Mouse (Mus musculus): ENCODE data around the gene Mageh1.
"Not testable (repeated sequence)": the region's sequence is repeated elsewhere in the genome, so short reads cannot be mapped to it uniquely, and the experiment has no call there.

Mageh1 gene

DNA sequence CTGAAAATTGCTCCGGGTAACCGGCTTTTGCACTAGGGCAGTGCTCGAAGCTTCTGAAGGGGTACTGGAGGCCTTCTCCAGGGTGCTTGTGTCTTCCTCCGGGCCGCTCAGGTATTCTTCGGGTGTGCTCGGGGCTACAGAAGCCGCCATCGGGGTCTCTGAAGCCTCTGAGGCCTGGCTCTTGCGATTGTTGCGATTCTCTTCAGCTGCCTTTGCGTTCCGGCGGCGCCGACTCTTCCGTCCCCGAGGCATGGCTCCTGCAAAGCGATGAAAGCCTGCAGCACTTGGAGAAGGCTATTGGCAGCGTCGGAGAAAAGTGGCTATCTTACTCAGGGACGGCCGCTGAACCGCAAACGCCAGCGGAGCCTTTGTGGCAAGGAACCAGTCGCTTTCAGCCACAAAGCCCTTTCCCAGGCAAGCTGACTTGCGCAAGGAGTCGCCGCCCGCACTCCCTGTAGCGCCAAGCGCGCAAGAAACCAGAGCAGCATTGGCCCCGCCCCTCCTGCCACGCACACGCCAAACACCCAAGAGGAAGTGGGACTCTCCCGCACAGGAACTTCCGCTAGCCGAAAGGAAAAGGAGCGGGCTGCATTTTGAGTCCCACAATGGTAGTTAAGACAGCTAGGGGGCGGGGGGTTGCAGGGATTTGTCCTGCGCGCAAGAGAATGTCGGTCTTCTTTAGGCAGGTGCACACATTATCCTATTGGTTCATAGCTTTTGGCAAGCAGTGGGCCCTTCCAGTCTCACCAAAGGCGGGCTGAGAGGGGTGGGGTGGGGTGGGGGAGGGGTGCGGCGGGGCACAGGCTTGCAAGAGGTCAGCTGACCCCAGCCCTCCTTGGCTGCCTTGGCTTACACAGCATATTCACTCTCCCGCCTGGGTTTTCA, at the start of gene Mageh1:
Gene Mageh1 (minus strand): TSS at position 489 of the 885 bp plus-strand sequence.
- peak; percentile 46 for DNase-seq (ENCODE audit: low spot score)

DNA sequence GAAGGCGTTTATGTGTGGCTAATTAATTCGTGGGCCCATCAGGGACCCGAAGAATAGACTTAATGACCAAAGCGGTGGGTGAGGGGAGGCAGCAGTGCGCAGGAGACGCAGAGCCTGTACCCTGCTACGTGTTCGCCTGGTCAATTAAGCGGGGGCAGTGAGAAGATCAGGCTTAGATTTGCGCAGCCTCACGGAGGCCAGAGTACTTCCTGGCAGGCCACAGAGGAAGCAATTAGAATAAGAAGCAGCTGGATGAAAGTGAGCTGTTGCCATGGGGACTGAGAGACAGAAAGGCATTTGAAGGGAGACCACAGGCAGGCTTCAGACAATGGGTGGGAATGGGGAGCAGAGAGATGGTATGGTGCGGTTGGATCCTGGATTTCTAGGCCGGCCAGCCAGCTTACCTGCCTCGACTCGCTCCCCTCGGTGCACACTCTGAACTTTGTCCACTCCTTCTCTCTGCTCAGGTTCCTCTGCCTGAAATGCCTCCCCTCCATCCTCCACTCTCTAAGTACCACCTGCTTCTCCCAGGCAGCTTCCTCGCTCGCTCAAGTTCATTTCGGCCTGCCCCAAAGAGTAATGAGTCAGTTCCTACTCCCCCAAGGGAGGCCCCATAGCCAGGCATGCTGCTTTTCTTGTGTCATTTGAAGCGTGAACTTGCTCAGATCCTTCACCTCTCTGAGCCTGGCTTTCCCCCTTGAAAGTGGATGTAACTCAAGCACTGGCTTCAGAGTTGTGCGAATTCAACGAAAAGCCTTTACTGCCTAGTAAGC, 783 bp upstream of the Mageh1 start:
- not testable (repeated sequence) for DNase-seq (ENCODE audit: low spot score)

DNA sequence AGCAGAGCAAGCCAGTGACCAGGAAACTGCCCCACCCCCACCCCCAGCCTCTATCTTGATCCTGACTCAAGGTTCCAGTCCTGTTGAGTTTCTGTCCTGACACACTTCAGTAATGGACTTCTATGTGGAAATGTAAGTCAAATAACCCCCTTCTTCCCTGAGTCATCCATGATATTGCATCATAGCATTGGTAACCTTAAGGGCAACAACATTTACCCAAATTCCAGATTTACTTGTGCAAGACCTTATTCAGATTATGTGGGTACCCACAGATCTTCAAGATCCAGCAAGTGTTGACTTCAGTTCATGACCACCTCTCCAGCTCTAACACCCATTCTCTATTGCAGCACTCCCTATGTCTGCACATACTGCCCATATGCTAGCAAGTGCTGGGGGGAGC, 5.8 kb downstream of the Mageh1 start:
- not testable (repeated sequence) for DNase-seq (ENCODE audit: low spot score)

DNA sequence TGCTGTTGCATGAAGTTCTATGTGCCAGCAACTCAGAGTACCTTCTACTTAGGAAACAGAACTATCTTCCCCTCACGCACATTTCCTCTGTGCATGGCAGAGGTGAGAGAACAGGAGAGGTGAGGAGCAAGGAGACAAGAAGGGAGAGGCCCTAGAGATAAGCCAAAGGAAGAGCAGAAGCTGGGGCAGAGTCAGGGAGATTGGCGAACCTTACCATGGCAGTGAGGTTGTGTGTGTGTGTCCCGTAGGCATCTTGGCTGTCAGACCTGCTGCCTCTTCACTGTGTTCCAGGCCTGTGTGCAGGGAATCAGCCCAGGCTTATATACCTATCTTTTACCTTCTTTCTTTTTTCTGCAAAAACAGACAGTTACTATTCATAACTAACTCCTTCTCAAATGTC, 11.7 kb downstream of the Mageh1 start:
- DNase-seq (ENCODE audit: low spot score), result not testable (repeated sequence)

DNA sequence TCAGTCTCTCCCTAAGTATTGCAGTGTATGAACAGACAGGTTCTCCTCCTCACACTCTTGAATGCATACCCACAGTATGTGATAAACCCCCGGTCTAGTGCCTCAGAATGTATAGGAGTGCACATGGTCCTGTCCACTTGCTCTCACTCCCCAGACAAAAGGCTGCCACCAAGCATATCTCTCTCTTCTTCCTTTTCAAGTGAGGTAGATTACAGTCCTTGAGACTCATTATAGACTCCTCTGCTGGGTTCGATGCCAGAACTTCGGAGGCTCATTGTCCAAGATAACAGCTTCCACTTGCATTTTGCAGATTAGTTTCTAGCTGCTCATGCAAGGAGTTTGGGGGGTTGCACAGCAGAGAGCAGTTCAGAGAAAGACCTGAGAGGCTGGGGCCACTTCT, 12.1 kb downstream of the Mageh1 start:
- DNase-seq (ENCODE audit: low spot score), result not testable (repeated sequence)

DNA sequence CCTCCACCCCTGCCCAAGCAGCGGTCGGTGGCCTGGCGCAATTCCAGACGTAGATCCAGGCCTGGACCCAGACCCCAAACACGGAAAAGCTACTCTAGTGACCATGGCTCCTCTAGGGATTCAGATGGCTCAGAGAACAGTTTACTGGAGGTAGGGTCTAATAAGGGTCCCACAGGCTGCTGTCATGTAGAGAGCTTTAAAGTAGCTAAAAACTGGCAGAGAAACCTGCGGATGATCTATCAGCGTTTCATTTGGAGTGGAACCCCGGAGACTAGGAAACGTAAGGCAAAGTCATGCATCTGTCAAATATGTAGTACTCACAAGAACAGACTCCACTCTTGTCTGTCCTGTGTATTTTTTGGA, 29.7 kb downstream of the Mageh1 start:
- no peak for DNase-seq (ENCODE audit: low spot score)

DNA sequence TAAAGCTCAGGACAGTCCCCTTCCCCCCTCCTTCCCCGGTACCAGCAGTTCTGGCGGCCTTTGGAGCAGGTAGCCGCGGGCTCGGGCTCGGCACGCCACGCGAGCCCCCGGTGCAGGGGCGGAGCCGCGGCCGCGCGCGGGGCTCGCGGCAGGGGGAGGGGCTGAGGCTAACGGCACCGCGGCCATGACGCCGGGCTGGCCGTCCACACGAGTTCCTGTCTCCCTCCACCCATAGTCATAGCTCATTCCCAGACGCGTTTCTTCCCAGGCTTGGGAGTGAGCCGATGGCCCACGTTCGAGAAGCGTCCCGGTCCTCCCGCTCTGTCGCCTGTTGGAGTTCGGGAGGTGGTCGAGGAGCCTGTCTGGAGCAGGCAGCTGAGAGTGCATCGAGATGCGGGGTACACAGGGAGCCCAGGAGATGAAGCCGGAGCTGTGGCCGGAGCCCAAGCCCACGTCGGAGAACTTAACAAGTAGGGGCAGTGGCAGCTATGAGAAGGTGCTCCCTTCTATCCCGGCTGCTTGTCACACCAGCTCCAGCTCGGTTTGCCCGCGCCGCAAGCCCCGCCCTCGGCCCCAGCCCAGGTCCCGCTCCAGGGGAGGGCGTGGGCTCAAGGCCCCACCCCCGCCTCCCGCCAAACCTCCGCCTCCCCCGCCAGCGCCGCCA, 30.2 kb downstream of the Mageh1 start:
- DNase-seq (ENCODE audit: low spot score), result peak; percentile 1

DNA sequence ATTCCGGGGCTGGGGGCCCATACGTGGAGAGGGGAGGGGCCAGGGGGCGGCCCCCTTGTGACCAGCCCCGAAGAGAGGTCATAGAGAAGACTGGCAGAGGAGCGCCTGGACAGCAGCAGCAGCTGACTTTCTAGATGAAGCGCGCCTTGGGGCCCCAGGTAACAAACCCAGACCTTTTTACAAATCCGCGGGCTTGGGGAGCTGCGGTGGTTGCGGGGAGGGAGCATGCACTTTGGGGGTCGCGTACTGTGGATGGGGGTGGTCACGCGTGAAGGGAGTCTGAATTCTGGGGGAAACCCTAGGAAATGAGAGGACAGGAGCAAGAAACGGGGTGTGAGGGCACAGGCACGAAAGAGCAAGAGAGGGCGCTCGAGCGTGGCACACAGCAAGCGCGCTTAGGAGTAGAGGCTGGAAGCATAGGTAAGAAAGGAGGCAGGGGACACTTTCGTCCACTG, 31.0 kb downstream of the Mageh1 start, which contains the start of gene Usp51:
Gene Usp51 (plus strand): TSS at position 83 of the 455 bp plus-strand sequence.
- DNase-seq (ENCODE audit: low spot score), result peak; percentile 17

DNA sequence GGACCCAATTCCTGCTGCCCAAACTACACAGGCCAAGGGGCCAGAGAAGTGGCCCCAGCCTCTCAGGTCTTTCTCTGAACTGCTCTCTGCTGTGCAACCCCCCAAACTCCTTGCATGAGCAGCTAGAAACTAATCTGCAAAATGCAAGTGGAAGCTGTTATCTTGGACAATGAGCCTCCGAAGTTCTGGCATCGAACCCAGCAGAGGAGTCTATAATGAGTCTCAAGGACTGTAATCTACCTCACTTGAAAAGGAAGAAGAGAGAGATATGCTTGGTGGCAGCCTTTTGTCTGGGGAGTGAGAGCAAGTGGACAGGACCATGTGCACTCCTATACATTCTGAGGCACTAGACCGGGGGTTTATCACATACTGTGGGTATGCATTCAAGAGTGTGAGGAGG, 41.3 kb downstream of the Mageh1 start:
- not testable (repeated sequence) for DNase-seq (ENCODE audit: low spot score)

DNA sequence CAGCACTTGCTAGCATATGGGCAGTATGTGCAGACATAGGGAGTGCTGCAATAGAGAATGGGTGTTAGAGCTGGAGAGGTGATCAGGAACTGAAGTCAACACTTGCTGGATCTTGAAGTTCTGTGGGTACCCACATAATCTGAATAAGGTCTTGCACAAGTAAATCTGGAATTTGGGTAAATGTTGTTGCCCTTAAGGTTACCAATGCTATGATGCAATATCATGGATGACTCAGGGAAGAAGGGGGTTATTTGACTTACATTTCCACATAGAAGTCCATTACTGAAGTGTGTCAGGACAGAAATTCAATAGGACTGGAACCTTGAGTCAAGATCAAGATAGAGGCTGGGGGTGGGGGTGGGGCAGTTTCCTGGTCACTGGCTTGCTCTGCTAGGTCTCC, 47.5 kb downstream of the Mageh1 start:
- DNase-seq (ENCODE audit: low spot score), result not testable (repeated sequence)

Data from layer of hippocampus, adult 9-10 months (tissue).